Mouse (Mus musculus) intestine, postnatal 0 days (tissue): ENCODE data around the gene Adap2. TPM values are rescaled to one million over a fixed set of nuclear protein-coding genes. Genes with fewer than 3 reads are reported as not detected.
A peak's percentile ranks its signal among the peaks of the same experiment; 100 is the strongest.

Experiments used
- ATAC-seq: fragments of 200-750 bp; cut with Nextera tagmentation; 2 replicates; pipeline ENCODE4 v1.8.0; 2017; ENCODE audit warnings: mild to moderate bottlenecking, moderate TSS enrichment, moderate library complexity
- H3K27ac ChIP-seq: fragments of 300-500 bp; sonication (generic); 2 replicates; pipeline ENCODE4 v1.5.1; 2014; ENCODE audit warnings: mild to moderate bottlenecking, low read depth, low read length, moderate library complexity
- H3K27me3 ChIP-seq: fragments of 300-500 bp; sonication (generic); replicated peaks from 2 replicates; pipeline ENCODE4 v1.6.1; 2014; ENCODE audit warnings: low read length, mixed read lengths; ENCODE audit not compliant: control insufficient read depth, insufficient read depth
- H3K36me3 ChIP-seq: fragments of 300-500 bp; sonication (generic); 2 replicates; pipeline ENCODE4 v1.6.1; 2014; ENCODE audit warnings: mild to moderate bottlenecking, moderate library complexity; ENCODE audit not compliant: control insufficient read depth, insufficient read depth
- H3K4me1 ChIP-seq: fragments of 300-500 bp; sonication (generic); replicated peaks from 2 replicates; pipeline ENCODE4 v1.6.1; 2014; ENCODE audit warnings: antibody characterized with exemption, low read length, mixed read lengths; ENCODE audit not compliant: control insufficient read depth, insufficient read depth
- H3K4me2 ChIP-seq: fragments of 300-500 bp; sonication (generic); replicated peaks from 2 replicates; pipeline ENCODE4 v1.6.1; 2014; ENCODE audit warnings: low read depth, mild to moderate bottlenecking, moderate library complexity
- H3K4me3 ChIP-seq: fragments of 300-500 bp; sonication (generic); 2 replicates; pipeline ENCODE4 v1.5.1; 2014; ENCODE audit warnings: low read depth, low read length
- H3K9ac ChIP-seq: fragments of 300-500 bp; sonication (generic); 2 replicates; pipeline ENCODE4 v1.6.1; 2014; ENCODE audit warnings: mild to moderate bottlenecking, low read depth, low read length
- H3K9me3 ChIP-seq: fragments of 300-500 bp; sonication (generic); 2 replicates; pipeline ENCODE4 v1.6.1; 2016; ENCODE audit warnings: mixed run types; ENCODE audit not compliant: control insufficient read depth
- CTCF ChIP-seq: sonication (generic); IDR thresholded peaks from 2 replicates; pipeline ENCODE4 v1.5.1; 2016; ENCODE audit warnings: low read depth, mild to moderate bottlenecking, control low read depth, antibody characterized with exemption, moderate library complexity
- WGBS: fragments of 180-500 bp; shearing (Covaris S2); extraction: QIAGEN DNeasy Blood & Tissue Kit; methylation state at CpG from one replicate; pipeline ENCODE4 v1.1.7; 2014; 5-methylcytosine and 5-hydroxymethylcytosine counted together
- polyA plus RNA-seq: library from polyadenylated mRNA; unstranded; fragments of >200 nt; fragmentation: Nextera tagmentation; extraction: Ambion mirVana; gene quantifications from 2 replicates; pipeline ENCODE4 v1.2.1, GENCODE M21; 2015

The Adap2 gene
- polyA plus RNA-seq, 1 experiment from 2014 or later = 11.9 TPM

- Histone ChIP-seq H3K4me2 (no peak overlapping the region), H3K4me1 (no peaks in the 10 kb centered on the region), H3K27ac (no peak overlapping the region), H3K36me3 (peaks cover 37% of the 10 kb centered on the region), H3K9me3 (no peaks in the 10 kb centered on the region), H3K4me3 (no peak overlapping the region), H3K9ac (no peak overlapping the region), H3K27me3 (no peaks in the 10 kb centered on the region)
- 85% methylated on average over 13 of the region's 13 CpGs for WGBS
- ATAC-seq = no peak
- TF ChIP-seq CTCF = no peak
These were observed 17.1 kb upstream of the Adap2 start for GRCm38 (mm10) chr11:80136786-80137185.

- ATAC-seq = no peak
- no peak overlapping the region for H3K4me3 ChIP-seq
- TF ChIP-seq CTCF = no peak
- no peaks in the 10 kb centered on the region for H3K9me3 ChIP-seq
- H3K4me1 ChIP-seq = no peaks in the 10 kb centered on the region; the same call in 1 of the 2 replicates
- no peak overlapping the region for H3K9ac ChIP-seq
- H3K36me3 ChIP-seq = peaks cover 29% of the 10 kb centered on the region
- no peaks in the 10 kb centered on the region for H3K27me3 ChIP-seq
- no peak overlapping the region for H3K4me2 ChIP-seq
- WGBS = 85% methylated on average over 5 of the region's 5 CpGs
- H3K27ac ChIP-seq = no peak overlapping the region
These were observed 16.1 kb upstream of the Adap2 start for GRCm38 (mm10) chr11:80137773-80138172.

GRCm38 (mm10) chr11:80141825-80142521 lies 11.9 kb upstream of the Adap2 start, which contains the start of gene Tefm:
TSS of gene Tefm (minus strand) at chr11:80142175.
- peak within 1 kb of the TSS; percentile 81 for H3K9ac ChIP-seq
- H3K36me3 ChIP-seq = peaks cover 11% of the 10 kb centered on the region
- no peaks in the 10 kb centered on the region for H3K27me3 ChIP-seq
- peak; percentile 57 for ATAC-seq
- peak within 1 kb of the TSS; percentile 80 for H3K27ac ChIP-seq
- peak within 1 kb of the TSS; percentile 87 for H3K4me2 ChIP-seq
- peak within 1 kb of the TSS; percentile 86 for H3K4me3 ChIP-seq
- under 1% methylated on average over 40 of the region's 40 CpGs for WGBS
- peaks cover 4% of the 10 kb centered on the region for H3K4me1 ChIP-seq
- 0 out of 2 replicates have a peak, but pooled peaks have one; percentile 9 for TF ChIP-seq CTCF
- no peaks in the 10 kb centered on the region for H3K9me3 ChIP-seq

- peak overlapping the region; percentile 86; the same call in 1 of the 2 replicates for H3K4me3 ChIP-seq
- peak overlapping the region; percentile 87 for H3K4me2 ChIP-seq
- ATAC-seq = no peak
- no peaks in the 10 kb centered on the region for H3K9me3 ChIP-seq
- H3K27me3 ChIP-seq = no peaks in the 10 kb centered on the region
- H3K36me3 ChIP-seq = peaks cover 11% of the 10 kb centered on the region; the same call in 1 of the 2 replicates
- no peak for TF ChIP-seq CTCF
- H3K27ac ChIP-seq = peak overlapping the region; percentile 80; the same call in 1 of the 2 replicates
- 42% methylated on average over 8 of the region's 8 CpGs for WGBS
- 0 out of 2 replicates have a peak overlapping the region, but pooled peaks have one; percentile 81 for H3K9ac ChIP-seq
- H3K4me1 ChIP-seq = peaks cover 4% of the 10 kb centered on the region
These were observed 11.0 kb upstream of the Adap2 start for GRCm38 (mm10) chr11:80142872-80143271.

GRCm38 (mm10) chr11:80145787-80146275 lies 8.1 kb upstream of the Adap2 start:
- peak overlapping the region; percentile 87 for H3K27ac ChIP-seq
- TF ChIP-seq CTCF = no peak
- peaks cover 4% of the 10 kb centered on the region for H3K4me1 ChIP-seq
- no peaks in the 10 kb centered on the region for H3K27me3 ChIP-seq
- H3K4me3 ChIP-seq = no peak overlapping the region
- peak; percentile 82 for ATAC-seq
- H3K9me3 ChIP-seq = no peaks in the 10 kb centered on the region
- no peaks in the 10 kb centered on the region for H3K36me3 ChIP-seq
- 0 out of 2 replicates have a peak overlapping the region, but pooled peaks have one; percentile 21 for H3K4me2 ChIP-seq
- no peak overlapping the region for H3K9ac ChIP-seq
- WGBS = 27% methylated on average over 10 of the region's 10 CpGs

- Histone ChIP-seq H3K27ac (no peak overlapping the region), H3K36me3 (no peaks in the 10 kb centered on the region), H3K9me3 (no peaks in the 10 kb centered on the region), H3K4me2 (no peak overlapping the region), H3K27me3 (no peaks in the 10 kb centered on the region), H3K4me3 (no peak overlapping the region), H3K9ac (no peak overlapping the region), H3K4me1 (peaks cover 4% of the 10 kb centered on the region)
- ATAC-seq = no peak
- WGBS = 55% methylated on average over 6 of the region's 6 CpGs
- peak; percentile 47 for TF ChIP-seq CTCF
These were observed 6.2 kb upstream of the Adap2 start for GRCm38 (mm10) chr11:80147748-80148147.
